Mouse (Mus musculus): ENCODE measurements at regions not wholly inside any gene's neighbourhood (a gene's known extent, or its start where the extent isn't known, plus 50 kb on each side); places are given as distances from the start of the nearest gene placed in this dataset.

- no peak for TF ChIP-seq ZC3H11A (IDR thresholded peaks at IDR 0.05; ENCODE audit: low read depth, low read length)
- no peak for TF ChIP-seq POLR2A (IDR thresholded peaks at IDR 0.05; ENCODE audit: control insufficient read depth in 1 of 2, insufficient read depth in 1 of 2, low read depth in 1 of 2, low read length in 2 of 2, poor library complexity in 1 of 2)
- no peak for TF ChIP-seq POLR2AphosphoS2 (IDR thresholded peaks at IDR 0.05; ENCODE audit: low read length)
- TF ChIP-seq ZKSCAN1 (IDR thresholded peaks at IDR 0.05; ENCODE audit: low read depth, low read length), result no peak
- TF ChIP-seq ZMIZ1 (IDR thresholded peaks at IDR 0.05; ENCODE audit: low read depth, low read length), result no peak
- TF ChIP-seq BHLHE40 (IDR thresholded peaks at IDR 0.05; ENCODE audit: borderline replicate concordance, low read depth, low read length), result no peak
- TF ChIP-seq TBP (IDR thresholded peaks at IDR 0.05; ENCODE audit: low read depth, low read length), result no peak
- no peak for TF ChIP-seq MAFK (IDR thresholded peaks at IDR 0.05; ENCODE audit: borderline replicate concordance, low read depth, low read length)
- no peak for TF ChIP-seq CTCF (IDR thresholded peaks at IDR 0.05 in 2 of 3, conservative IDR thresholded peaks at IDR 0.05 in 1 of 3; ENCODE audit: control insufficient read depth in 1 of 3, insufficient read depth in 1 of 3, low read depth in 2 of 3, low read length in 3 of 3, poor library complexity in 1 of 3, severe bottlenecking in 1 of 3)
- no peak for TF ChIP-seq RCOR1 (IDR thresholded peaks at IDR 0.05; ENCODE audit: low read depth, low read length)
Measured at GRCm38 (mm10) chr9:120834166-120834565, 94.8 kb upstream of the Ctnnb1 start.
